Comparison of ENCODE assay signal across 7 mouse cellular contexts in genomic region chr2:130294936-130295277, GRCm38 (mm10). TPM values are rescaled to one million over a fixed set of nuclear protein-coding genes. Genes with fewer than 3 reads are reported as not detected.
A peak's percentile ranks its signal among the peaks of the same experiment; 100 is the strongest.
DNase-seq lines count a peak whose midpoint lies in the region; ATAC-seq and TF ChIP-seq lines count a peak whose summit lies in the region.

Ebf4 (plus strand) TSS chr2:130295169.

- H3K9ac ChIP-seq in heart, embryonic 13.5 days: peak within 1 kb of the TSS; percentile 89

- H3K79me2 ChIP-seq in C2C12 (ENCODE audit: control insufficient read depth, insufficient read depth): no peaks in the 10 kb centered on the region

- 2% methylated on average over 36 of the region's 39 CpGs for WGBS in heart, embryonic 13.5 days
- 1% methylated on average over 35 of the region's 39 CpGs for WGBS in midbrain, embryonic 10.5 days

- H3K36me3 ChIP-seq in C2C12 (ENCODE audit: control insufficient read depth, insufficient read depth) (no peaks in the 10 kb centered on the region), E14TG2a.4 (ENCODE audit: insufficient read depth, low read length) (no peaks in the 10 kb centered on the region)
- H3K36me3 ChIP-seq in heart, embryonic 13.5 days: 0 out of 2 replicates have a peak, but pooled peaks cover 6% of the 10 kb centered on the region
- H3K36me3 ChIP-seq in midbrain, embryonic 10.5 days: peaks cover 22% of the 10 kb centered on the region

- H3K4me1 ChIP-seq in E14TG2a.4 (replicated peaks; ENCODE audit: low read depth, low read length): peaks cover 32% of the 10 kb centered on the region
- peaks cover 34% of the 10 kb centered on the region for H3K4me1 ChIP-seq in heart, embryonic 13.5 days
- peaks cover 43% of the 10 kb centered on the region for H3K4me1 ChIP-seq in midbrain, embryonic 10.5 days

- peak within 1 kb of the TSS; percentile 79 for H3K4me2 ChIP-seq in heart, embryonic 13.5 days

- H3K79me3 ChIP-seq in C2C12 (ENCODE audit: low read depth): no peaks in the 10 kb centered on the region

- H3K27me3 ChIP-seq in C2C12 (ENCODE audit: control insufficient read depth, insufficient read depth, insufficient read length) (peaks cover 18% of the 10 kb centered on the region), E14TG2a.4 (ENCODE audit: insufficient read depth, low read length) (peaks cover 75% of the 10 kb centered on the region)
- peaks cover 70% of the 10 kb centered on the region for H3K27me3 ChIP-seq in heart, embryonic 13.5 days (replicated peaks)
- H3K27me3 ChIP-seq in midbrain, embryonic 10.5 days (ENCODE audit: low read depth, poor library complexity, severe bottlenecking): peaks cover 64% of the 10 kb centered on the region

- ATAC-seq in heart, embryonic 13.5 days (ENCODE audit: extremely low read depth, insufficient number of reproducible peaks, low FRiP score, low TSS enrichment): peak; percentile 40; the same call in 1 of the 2 replicates

- H3K4me3 ChIP-seq in C2C12 (ENCODE audit: insufficient read depth, poor library complexity, severe bottlenecking) (peak within 1 kb of the TSS; percentile 11), E14TG2a.4 (replicated peaks; ENCODE audit: low read length) (peak within 1 kb of the TSS; percentile 81)
- peak within 1 kb of the TSS; percentile 80 for H3K4me3 ChIP-seq in heart, embryonic 13.5 days
- peak within 1 kb of the TSS; percentile 82 for H3K4me3 ChIP-seq in midbrain, embryonic 10.5 days

- H3K27ac ChIP-seq in heart, embryonic 13.5 days (replicated peaks): peak within 1 kb of the TSS; percentile 52
- peak within 1 kb of the TSS; percentile 90 for H3K27ac ChIP-seq in midbrain, embryonic 10.5 days (replicated peaks)

- peak within 1 kb of the TSS; percentile 56 for H3ac ChIP-seq in C2C12 (ENCODE audit: control insufficient read depth, insufficient read length, low read depth)

- TF ChIP-seq CTCF in C2C12 (IDR thresholded peaks at IDR 0.05; ENCODE audit: control insufficient read depth, insufficient read depth, insufficient read length) (no peak), E14TG2a.4 (conservative IDR thresholded peaks at IDR 0.05; ENCODE audit: low read length) (no peak)

- peak; percentile 82 for DNase-seq in embryo, embryonic 10.5 days (ENCODE audit: low spot score)
- peak; percentile 54 to 69 for DNase-seq in layer of hippocampus, postnatal 10 days (ENCODE audit: low spot score in 2 of 2)
- DNase-seq in midbrain, embryonic 10.5 days (ENCODE audit: low spot score): peak; percentile 87
- peak; percentile 27 for DNase-seq in urinary bladder, postnatal 25 days (ENCODE audit: low spot score)

- no peaks in the 10 kb centered on the region for H3K9me3 ChIP-seq in E14TG2a.4 (ENCODE audit: low read length)
- no peaks in the 10 kb centered on the region for H3K9me3 ChIP-seq in heart, embryonic 13.5 days
- no peaks in the 10 kb centered on the region for H3K9me3 ChIP-seq in midbrain, embryonic 10.5 days (replicated peaks)

TF ChIP-seq in C2C12, 6 proteins besides CTCF, POLR2A, EP300 and RAD21:
- no peak for TF ChIP-seq FOSL1 (IDR thresholded peaks at IDR 0.05; ENCODE audit: insufficient read depth, low read length, poor library complexity, severe bottlenecking)
- TF ChIP-seq MAX (IDR thresholded peaks at IDR 0.05): no peak
- no peak for TF ChIP-seq MYOG (IDR thresholded peaks at IDR 0.05; ENCODE audit: control insufficient read depth, extremely low read depth, insufficient read length)
- TF ChIP-seq MYOD1 (IDR thresholded peaks at IDR 0.05; ENCODE audit: control insufficient read depth, insufficient read length, low read depth): no peak

RNA-seq across cellular contexts. Expression of gene Ebf4, which starts in this region (rescaled TPM):
- 0.07 TPM for polyA plus RNA-seq in C2C12 (2012; fragmentation: generic; extraction: Trizol)
- polyA plus RNA-seq in heart, embryonic 13.5 days (2015; fragmentation: Nextera tagmentation; extraction: Ambion mirVana): 0.39 and 0.64 TPM in 2 replicates
- 10 to 100 TPM; 15.6 to 16.2 TPM for total RNA-seq in layer of hippocampus, postnatal 10 days (2021)
- polyA plus RNA-seq in midbrain, embryonic 10.5 days (2016; fragmentation: Nextera tagmentation; extraction: Ambion mirVana): 0.95 and 1.3 TPM in 2 replicates

Comparison
In these comparisons a context has a peak if more than half of its experiments do, and no peak if none do; other contexts are left out.
1. Peak in every context shown above with its lines: DNase-seq, ATAC-seq, H3K4me3 ChIP-seq and H3K27ac ChIP-seq.
2. Peak in ATAC-seq, H3K4me3 ChIP-seq, H3K27ac ChIP-seq, H3K9ac ChIP-seq and H3K4me2 ChIP-seq in heart, embryonic 13.5 days; RNA of the gene not detected or under 1 TPM.
3. H3K4me3 ChIP-seq: peak in every context shown above with its lines; median percentile 82 in midbrain, embryonic 10.5 days; 81 in E14TG2a.4; 80 in heart, embryonic 13.5 days; 11 in C2C12.
4. DNase-seq: peak in every context shown above with its lines; median percentile 87 in midbrain, embryonic 10.5 days; 82 in embryo, embryonic 10.5 days; 62 in layer of hippocampus, postnatal 10 days; 27 in urinary bladder, postnatal 25 days.